Mouse (Mus musculus): ENCODE measurements around the gene Map3k9. TPM values are rescaled to one million over a fixed set of nuclear protein-coding genes. Genes with fewer than 3 reads are reported as not detected.

Map3k9 gene
- polyA plus RNA-seq, 1 experiment = 5.7 TPM

GRCm38 (mm10) chr12:81754651-81755050, 26.3 kb downstream of the Map3k9 start:
- no peak overlapping the region for H3K4me3 ChIP-seq (replicated peaks; ENCODE audit: control insufficient read depth, low read depth, low read length)
- no peak for TF ChIP-seq POLR2A (IDR thresholded peaks at IDR 0.05; ENCODE audit: borderline replicate concordance, control insufficient read depth, low read depth, low read length)
- no peak for TF ChIP-seq CTCF (IDR thresholded peaks at IDR 0.05; ENCODE audit: control insufficient read depth, insufficient read depth, low read length)
- under 1% methylated on average over 7 of the region's 7 CpGs for WGBS
- H3K4me1 ChIP-seq (ENCODE audit: control insufficient read depth, insufficient read depth, low read length) = peaks cover 19% of the 10 kb centered on the region
- peak overlapping the region; percentile 89 for H3K27ac ChIP-seq (ENCODE audit: control insufficient read depth, insufficient read depth, low read depth, low read length, poor library complexity)

- no peak for TF ChIP-seq CTCF (IDR thresholded peaks at IDR 0.05; ENCODE audit: control insufficient read depth, insufficient read depth, low read length)
- no peak for TF ChIP-seq POLR2A (IDR thresholded peaks at IDR 0.05; ENCODE audit: borderline replicate concordance, control insufficient read depth, low read depth, low read length)
- peak overlapping the region; percentile 26; the same call in 1 of the 2 replicates for H3K27ac ChIP-seq (ENCODE audit: control insufficient read depth, insufficient read depth, low read depth, low read length, poor library complexity)
- H3K4me1 ChIP-seq (ENCODE audit: control insufficient read depth, insufficient read depth, low read length) = peaks cover 20% of the 10 kb centered on the region
- 3% methylated on average over 4 of the region's 4 CpGs for WGBS
- H3K4me3 ChIP-seq (replicated peaks; ENCODE audit: control insufficient read depth, low read depth, low read length) = no peak overlapping the region
Observed at GRCm38 (mm10) chr12:81751116-81751515, 29.9 kb downstream of the Map3k9 start.

GRCm38 (mm10) chr12:81748918-81749317, 32.1 kb downstream of the Map3k9 start:
- WGBS = 66% methylated on average over 3 of the region's 3 CpGs
- TF ChIP-seq CTCF (IDR thresholded peaks at IDR 0.05; ENCODE audit: control insufficient read depth, insufficient read depth, low read length) = no peak
- TF ChIP-seq POLR2A (IDR thresholded peaks at IDR 0.05; ENCODE audit: borderline replicate concordance, control insufficient read depth, low read depth, low read length) = no peak
- peaks cover 22% of the 10 kb centered on the region for H3K4me1 ChIP-seq (ENCODE audit: control insufficient read depth, insufficient read depth, low read length)
- H3K4me3 ChIP-seq (replicated peaks; ENCODE audit: control insufficient read depth, low read depth, low read length) = no peak overlapping the region
- peak overlapping the region; percentile 1; the same call in 1 of the 2 replicates for H3K27ac ChIP-seq (ENCODE audit: control insufficient read depth, insufficient read depth, low read depth, low read length, poor library complexity)

DNA sequence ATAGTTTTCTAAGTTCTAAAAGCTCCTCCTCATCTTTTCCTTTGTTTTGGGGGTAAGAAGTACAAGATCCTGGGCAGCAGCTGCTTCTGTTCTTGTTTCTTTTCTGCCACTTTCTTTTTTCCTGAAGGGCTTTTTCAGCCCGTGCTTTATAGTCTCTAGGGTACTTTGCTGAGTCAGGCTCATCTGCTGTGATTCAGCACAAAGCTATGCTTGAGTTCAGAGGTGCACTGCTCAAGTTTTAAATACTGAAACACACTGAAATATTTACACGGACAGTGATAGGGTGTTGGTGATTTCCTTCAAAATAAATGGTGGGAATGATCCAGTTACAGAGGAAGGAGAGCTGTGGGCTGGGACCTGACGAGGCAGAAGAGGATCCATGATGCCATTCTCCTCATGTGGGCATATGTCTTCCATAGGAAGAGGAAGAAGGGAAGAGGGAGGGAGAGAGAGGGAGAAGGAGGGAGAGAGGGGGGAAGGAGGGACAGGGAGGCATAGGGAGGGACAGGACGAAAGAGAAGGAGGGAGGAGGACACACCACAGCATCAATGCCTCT, 32.9 kb downstream of the Map3k9 start:
- H3K27ac ChIP-seq (ENCODE audit: control insufficient read depth, insufficient read depth, low read depth, low read length, poor library complexity) = no peak overlapping the region
- no peak overlapping the region for H3K4me3 ChIP-seq (replicated peaks; ENCODE audit: control insufficient read depth, low read depth, low read length)
- peaks cover 17% of the 10 kb centered on the region for H3K4me1 ChIP-seq (ENCODE audit: control insufficient read depth, insufficient read depth, low read length)
- WGBS = 18% methylated on average over 4 of the region's 4 CpGs
- no peak for TF ChIP-seq CTCF (IDR thresholded peaks at IDR 0.05; ENCODE audit: control insufficient read depth, insufficient read depth, low read length)
- TF ChIP-seq POLR2A (IDR thresholded peaks at IDR 0.05; ENCODE audit: borderline replicate concordance, control insufficient read depth, low read depth, low read length) = no peak

GRCm38 (mm10) chr12:81746400-81747024, 34.5 kb downstream of the Map3k9 start:
- TF ChIP-seq CTCF (IDR thresholded peaks at IDR 0.05; ENCODE audit: control insufficient read depth, insufficient read depth, low read length) = no peak
- no peak for TF ChIP-seq POLR2A (IDR thresholded peaks at IDR 0.05; ENCODE audit: borderline replicate concordance, control insufficient read depth, low read depth, low read length)
- WGBS = 49% methylated on average over 9 of the region's 9 CpGs
- Histone ChIP-seq H3K4me3 (replicated peaks; ENCODE audit: control insufficient read depth, low read depth, low read length) (no peak overlapping the region), H3K27ac (ENCODE audit: control insufficient read depth, insufficient read depth, low read depth, low read length, poor library complexity) (peak overlapping the region; percentile 60; the same call in 1 of the 2 replicates), H3K4me1 (ENCODE audit: control insufficient read depth, insufficient read depth, low read length) (peaks cover 16% of the 10 kb centered on the region)

GRCm38 (mm10) chr12:81735246-81736070, 45.5 kb downstream of the Map3k9 start:
- Histone ChIP-seq H3K4me3 (replicated peaks; ENCODE audit: control insufficient read depth, low read depth, low read length) (no peak overlapping the region), H3K4me1 (ENCODE audit: control insufficient read depth, insufficient read depth, low read length) (peaks cover 4% of the 10 kb centered on the region; the same call in 1 of the 2 replicates), H3K27ac (ENCODE audit: control insufficient read depth, insufficient read depth, low read depth, low read length, poor library complexity) (no peak overlapping the region)
- no peak for TF ChIP-seq POLR2A (IDR thresholded peaks at IDR 0.05; ENCODE audit: borderline replicate concordance, control insufficient read depth, low read depth, low read length)
- peak; percentile 24; the same call in 1 of the 2 replicates for TF ChIP-seq CTCF (IDR thresholded peaks at IDR 0.05; ENCODE audit: control insufficient read depth, insufficient read depth, low read length)
- WGBS = 81% methylated on average over 11 of the region's 11 CpGs

- H3K4me1 ChIP-seq (ENCODE audit: control insufficient read depth, insufficient read depth, low read length) = no peaks in the 10 kb centered on the region
- no peak overlapping the region for H3K4me3 ChIP-seq (replicated peaks; ENCODE audit: control insufficient read depth, low read depth, low read length)
- no peak overlapping the region for H3K27ac ChIP-seq (ENCODE audit: control insufficient read depth, insufficient read depth, low read depth, low read length, poor library complexity)
- 81% methylated on average over 8 of the region's 8 CpGs for WGBS
- no peak for TF ChIP-seq CTCF (IDR thresholded peaks at IDR 0.05; ENCODE audit: control insufficient read depth, insufficient read depth, low read length)
- no peak for TF ChIP-seq POLR2A (IDR thresholded peaks at IDR 0.05; ENCODE audit: borderline replicate concordance, control insufficient read depth, low read depth, low read length)
Observed at GRCm38 (mm10) chr12:81726246-81726822, 54.6 kb downstream of the Map3k9 start.

DNA sequence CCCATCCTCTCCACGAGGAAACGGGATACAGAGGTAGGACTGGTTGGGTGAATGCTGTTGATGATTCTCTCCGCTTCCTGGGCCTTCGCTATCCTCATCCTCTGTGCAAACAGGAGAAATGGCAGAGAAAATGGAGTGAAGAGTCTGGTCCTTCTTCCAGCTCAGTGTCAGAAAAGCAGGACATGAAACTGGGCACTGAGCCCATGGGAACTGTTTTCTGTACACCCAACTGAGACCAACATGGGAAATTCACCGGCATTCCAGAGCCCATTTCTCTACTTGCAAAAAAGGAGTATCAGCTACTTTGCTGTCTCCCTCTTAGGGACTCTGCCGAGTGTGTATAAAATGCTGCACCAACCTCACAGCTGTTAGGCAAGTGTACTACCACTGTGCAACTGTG, 56.2 kb downstream of the Map3k9 start:
- peaks cover 4% of the 10 kb centered on the region for H3K4me1 ChIP-seq (ENCODE audit: control insufficient read depth, insufficient read depth, low read length)
- H3K4me3 ChIP-seq (replicated peaks; ENCODE audit: control insufficient read depth, low read depth, low read length) = no peak overlapping the region
- no peak overlapping the region for H3K27ac ChIP-seq (ENCODE audit: control insufficient read depth, insufficient read depth, low read depth, low read length, poor library complexity)
- TF ChIP-seq POLR2A (IDR thresholded peaks at IDR 0.05; ENCODE audit: borderline replicate concordance, control insufficient read depth, low read depth, low read length) (no peak), CTCF (IDR thresholded peaks at IDR 0.05; ENCODE audit: control insufficient read depth, insufficient read depth, low read length) (no peak)
- 86% methylated on average over 6 of the region's 6 CpGs for WGBS

Measured in bone marrow, adult 2 months (tissue).